Mouse (Mus musculus) G1E (cell line): ENCODE results near the gene Galnt3. TPM values are rescaled to one million over a fixed set of nuclear protein-coding genes. Genes with fewer than 3 reads are reported as not detected.

Source experiments
- ATAC-seq: 2 replicates; pipeline ENCODE4 v1.8.0; 2016; ENCODE audit warnings: mild to moderate bottlenecking; ENCODE audit not compliant: insufficient number of reproducible peaks, poor library complexity, low FRiP score, severe bottlenecking; ENCODE audit errors: extremely low read depth
- DNase-seq: peaks from one replicate; pipeline ENCODE4 v3.0.0; 2012; ENCODE audit warnings: low spot score
- H3K27me3 ChIP-seq: 2 replicates; pipeline ENCODE4 v1.6.1; 2012; ENCODE audit warnings: mild to moderate bottlenecking, low read length, inconsistent platforms; ENCODE audit not compliant: insufficient read depth
- H3K36me3 ChIP-seq: replicated peaks from 2 replicates; pipeline ENCODE3; 2012; ENCODE audit warnings: mild to moderate bottlenecking, inconsistent platforms
- H3K4me1 ChIP-seq: 2 replicates; pipeline ENCODE4 v1.6.1; 2012; ENCODE audit warnings: low read depth, low read length, inconsistent platforms, mixed read lengths; ENCODE audit not compliant: insufficient read depth
- H3K4me3 ChIP-seq: 2 replicates; pipeline ENCODE4 v1.5.1; 2012; ENCODE audit warnings: low read depth, mild to moderate bottlenecking, inconsistent platforms, low read length, moderate library complexity, mixed read lengths
- H3K9me3 ChIP-seq: replicated peaks from 2 replicates; pipeline ENCODE4 v1.6.1; 2012; ENCODE audit warnings: inconsistent platforms
- CTCF ChIP-seq: IDR thresholded peaks from 2 replicates; pipeline ENCODE4 v1.5.1; 2012; ENCODE audit warnings: low read depth, low read length, inconsistent platforms, mixed read lengths
- GATA1 ChIP-seq: IDR thresholded peaks from 2 replicates; pipeline ENCODE4 v1.6.1; 2012; ENCODE audit warnings: borderline replicate concordance, low read length, inconsistent platforms, mixed read lengths
- GATA2 ChIP-seq: IDR thresholded peaks from 2 replicates; pipeline ENCODE4 v1.6.1; 2012; ENCODE audit warnings: low read depth, low read length, inconsistent platforms, borderline replicate concordance
- POLR2AphosphoS5 ChIP-seq: IDR thresholded peaks from 2 replicates; pipeline ENCODE4 v1.6.1; 2012; ENCODE audit warnings: low read depth, low read length, inconsistent platforms; ENCODE audit not compliant: insufficient replicate concordance
- TAL1 ChIP-seq: conservative IDR thresholded peaks from 2 replicates; pipeline ENCODE4 v1.6.1; 2012; ENCODE audit warnings: low read depth, low read length, inconsistent platforms, mixed read lengths
- polyA plus RNA-seq: library from polyadenylated mRNA; stranded (reverse); fragments of >175 nt; gene quantifications from 2 replicates; pipeline ENCODE4 v1.2.3, GENCODE M21; 2012
- total RNA-seq, 2 experiments: library from RNA; stranded (forward) in 1 of 2; stranded (reverse) in 1 of 2; fragments of 200-1000 nt in 1 of 2; fragments of >200 nt in 1 of 2; fragmentation: Nextera tagmentation in 1 of 2; gene quantifications; 2 replicates each; pipeline ENCODE4 v1.2.3; 2014 to 2017

Gene Galnt3
- total and polyA plus RNA-seq, 3 experiments: not detected

- H3K27me3 ChIP-seq: no peaks in the 10 kb centered on the region
- no peaks in the 10 kb centered on the region for H3K4me1 ChIP-seq
- peaks cover 8% of the 10 kb centered on the region; the same call in 1 of the 2 replicates for H3K9me3 ChIP-seq
- ATAC-seq (no peak), DNase-seq (no peak)
- TF ChIP-seq POLR2AphosphoS5: no peak
- TF ChIP-seq GATA2: no peak
- no peak for TF ChIP-seq GATA1
- no peak for TF ChIP-seq TAL1
- no peak for TF ChIP-seq CTCF
- no peaks in the 10 kb centered on the region for H3K36me3 ChIP-seq
- H3K4me3 ChIP-seq: no peak overlapping the region
These were observed 15.5 kb upstream of the Galnt3 start for GRCm38 (mm10) chr2:66140246-66140645.

GRCm38 (mm10) chr2:66131862-66132544 is 7.2 kb upstream of the Galnt3 start:
- ATAC-seq (no peak), DNase-seq (no peak)
- Histone ChIP-seq H3K4me3 (no peak overlapping the region), H3K4me1 (no peaks in the 10 kb centered on the region), H3K9me3 (peaks cover 11% of the 10 kb centered on the region), H3K36me3 (no peaks in the 10 kb centered on the region), H3K27me3 (no peaks in the 10 kb centered on the region)
- TF ChIP-seq CTCF: no peak
- TF ChIP-seq TAL1: no peak
- no peak for TF ChIP-seq GATA2
- no peak for TF ChIP-seq GATA1
- TF ChIP-seq POLR2AphosphoS5: no peak

DNA sequence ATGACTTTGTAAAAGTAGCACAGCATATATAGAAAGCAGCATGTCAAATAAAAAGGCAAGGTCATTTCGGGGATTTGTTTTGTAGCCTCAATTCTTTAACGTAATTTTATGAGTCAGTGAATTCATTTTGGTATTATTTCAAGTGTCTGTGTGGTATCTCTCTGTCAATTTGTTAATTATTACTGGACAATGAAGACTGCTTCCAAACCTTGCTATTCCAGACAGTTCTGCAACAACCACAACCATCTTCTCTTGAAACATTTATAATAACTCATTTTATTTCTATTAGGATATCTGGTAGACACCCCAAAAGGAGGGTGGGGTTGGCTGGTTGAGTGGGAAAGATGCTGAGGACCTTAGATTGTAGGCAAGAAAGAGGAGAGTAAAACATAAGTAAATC is 4.1 kb upstream of the Galnt3 start:
- ATAC-seq (no peak), DNase-seq (no peak)
- Histone ChIP-seq H3K27me3 (no peaks in the 10 kb centered on the region; the same call in 1 of the 2 replicates), H3K36me3 (no peaks in the 10 kb centered on the region), H3K4me3 (no peak overlapping the region), H3K4me1 (no peaks in the 10 kb centered on the region), H3K9me3 (peaks cover 29% of the 10 kb centered on the region)
- TF ChIP-seq CTCF (no peak), GATA2 (no peak), GATA1 (no peak), POLR2AphosphoS5 (no peak), TAL1 (no peak)

GRCm38 (mm10) chr2:66127541-66127940 is 2.7 kb upstream of the Galnt3 start:
- no peaks in the 10 kb centered on the region for H3K36me3 ChIP-seq
- no peaks in the 10 kb centered on the region; the same call in 1 of the 2 replicates for H3K27me3 ChIP-seq
- H3K4me3 ChIP-seq: no peak overlapping the region
- no peaks in the 10 kb centered on the region for H3K4me1 ChIP-seq
- no peak for ATAC-seq
- peaks cover 30% of the 10 kb centered on the region for H3K9me3 ChIP-seq
- no peak for DNase-seq
- TF ChIP-seq GATA2: no peak
- TF ChIP-seq CTCF: no peak
- no peak for TF ChIP-seq TAL1
- TF ChIP-seq POLR2AphosphoS5: no peak
- TF ChIP-seq GATA1: no peak

- ATAC-seq: no peak
- no peaks in the 10 kb centered on the region for H3K36me3 ChIP-seq
- no peak overlapping the region for H3K4me3 ChIP-seq
- no peaks in the 10 kb centered on the region for H3K4me1 ChIP-seq
- H3K27me3 ChIP-seq: no peaks in the 10 kb centered on the region; the same call in 1 of the 2 replicates
- no peak for DNase-seq
- TF ChIP-seq POLR2AphosphoS5: no peak
- no peak for TF ChIP-seq CTCF
- TF ChIP-seq GATA1: no peak
- TF ChIP-seq GATA2: no peak
- no peak for TF ChIP-seq TAL1
- peaks cover 30% of the 10 kb centered on the region for H3K9me3 ChIP-seq
These were observed 2.1 kb upstream of the Galnt3 start for GRCm38 (mm10) chr2:66126936-66127335.

DNA sequence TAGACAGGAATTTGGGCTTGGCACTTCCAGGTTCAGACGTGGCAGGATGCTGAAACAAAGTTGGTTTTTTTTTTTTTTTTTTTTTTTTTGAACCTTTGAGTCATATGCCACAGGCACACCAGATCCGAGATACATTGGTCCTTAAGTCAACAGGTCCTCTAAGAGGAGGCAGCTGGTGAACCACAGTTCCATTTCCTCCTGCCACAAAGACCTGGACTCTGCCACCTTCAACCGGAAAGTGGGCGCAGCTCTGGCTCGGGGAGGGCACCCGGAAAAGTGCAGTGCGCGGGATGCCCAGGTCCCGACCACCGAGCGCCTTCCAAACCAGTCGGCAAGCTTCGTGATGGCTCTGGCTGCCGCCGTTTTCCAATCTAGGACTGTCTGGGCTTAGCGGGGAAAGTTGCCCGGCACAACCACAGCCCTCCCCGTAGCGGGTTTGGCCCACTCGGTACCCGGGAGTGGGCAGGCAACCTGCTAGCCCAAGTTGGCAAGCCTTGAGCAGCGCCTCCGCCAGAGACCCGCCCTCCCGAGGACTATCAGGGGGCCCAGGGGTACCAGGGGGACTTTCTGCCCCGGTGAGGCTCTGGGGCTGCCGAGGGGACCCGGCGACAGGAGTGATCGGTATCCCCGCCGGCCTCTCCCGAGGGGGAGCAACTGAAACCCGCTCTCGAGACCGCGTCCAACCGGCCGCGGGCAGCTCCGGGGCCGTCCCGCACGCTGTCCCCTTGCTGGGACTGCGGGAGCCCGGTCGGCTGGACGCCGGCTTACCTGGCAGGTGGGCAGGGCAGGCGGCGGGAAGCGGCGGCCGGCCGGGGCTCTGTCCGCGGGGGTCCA is 821 bp downstream of the Galnt3 start:
- ATAC-seq (no peak), DNase-seq (no peak)
- Histone ChIP-seq H3K36me3 (no peaks in the 10 kb centered on the region), H3K4me3 (no peak overlapping the region; the same call in 1 of the 2 replicates), H3K4me1 (no peaks in the 10 kb centered on the region), H3K9me3 (peaks cover 23% of the 10 kb centered on the region), H3K27me3 (no peaks in the 10 kb centered on the region; the same call in 1 of the 2 replicates)
- TF ChIP-seq POLR2AphosphoS5 (no peak), GATA1 (no peak), CTCF (no peak), GATA2 (no peak), TAL1 (no peak)
